Comparison of ENCODE assay signal across 8 mouse cellular contexts in the genomic region with DNA sequence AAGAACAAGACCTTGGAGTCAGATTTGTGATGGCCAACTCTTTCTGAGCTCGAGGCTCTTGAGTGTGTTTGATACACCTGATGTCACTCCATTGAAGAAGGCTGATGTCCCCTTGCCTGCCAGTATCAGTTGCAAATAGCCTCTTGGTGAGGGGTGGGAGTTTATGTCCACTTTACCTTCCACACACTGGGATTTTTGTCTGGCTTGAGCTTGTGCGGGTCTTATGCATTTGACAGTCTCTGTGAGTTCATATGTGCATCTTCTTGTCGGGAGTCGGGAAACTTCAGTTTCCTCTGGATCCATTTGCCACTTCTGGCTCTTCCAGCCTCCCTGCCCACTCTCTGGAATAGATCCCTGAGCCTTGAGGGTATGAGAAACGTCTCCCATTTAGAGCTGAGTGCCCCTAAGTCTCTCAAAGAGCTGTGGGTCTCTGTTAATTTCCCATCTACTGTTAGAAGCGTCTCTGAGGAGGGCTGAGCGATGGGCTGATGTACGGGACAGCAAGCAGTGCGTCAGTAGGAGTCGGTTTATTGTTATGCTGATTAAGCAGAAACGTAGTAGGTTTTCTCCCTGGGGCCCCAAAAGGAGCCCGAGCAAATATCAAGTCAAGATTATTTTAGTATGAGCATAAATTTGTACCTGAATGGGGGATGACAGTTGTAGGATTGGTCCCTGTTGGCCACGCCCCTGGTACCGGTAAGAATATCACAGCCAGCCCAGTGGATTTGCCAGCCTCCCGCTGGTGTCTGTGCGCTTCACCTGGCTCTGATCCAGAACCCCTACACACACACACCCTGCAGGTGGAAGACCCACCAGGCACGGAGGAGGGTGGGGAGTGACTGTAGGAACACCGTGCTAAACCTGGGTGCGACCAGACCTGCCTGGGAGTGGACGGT. TPM values are rescaled to one million over a fixed set of nuclear protein-coding genes. Genes with fewer than 3 reads are reported as not detected.
DNase-seq lines count a peak whose midpoint lies in the region; ATAC-seq and TF ChIP-seq lines count a peak whose summit lies in the region.

No protein-coding gene starts in this region.

- no peaks in the 10 kb centered on the region for H3K36me3 ChIP-seq in embryonic facial prominence, embryonic 14.5 days (ENCODE audit: control insufficient read depth, insufficient read depth, low read length)
- no peaks in the 10 kb centered on the region for H3K36me3 ChIP-seq in intestine, embryonic 16.5 days (ENCODE audit: control insufficient read depth, insufficient read depth, low read length)
- H3K36me3 ChIP-seq in neural tube, embryonic 15.5 days = no peaks in the 10 kb centered on the region

- H3K4me2 ChIP-seq in embryonic facial prominence, embryonic 14.5 days (ENCODE audit: low read depth, low read length) = peak overlapping the region; percentile 74
- H3K4me2 ChIP-seq in intestine, embryonic 16.5 days (ENCODE audit: low read depth, low read length) = peak overlapping the region; percentile 88
- H3K4me2 ChIP-seq in neural tube, embryonic 15.5 days = peak overlapping the region; percentile 67

- H3K27me3 ChIP-seq in embryonic facial prominence, embryonic 14.5 days (replicated peaks; ENCODE audit: control insufficient read depth, insufficient read depth, low read length) = peaks cover 37% of the 10 kb centered on the region
- no peaks in the 10 kb centered on the region; the same call in 1 of the 2 replicates for H3K27me3 ChIP-seq in intestine, embryonic 16.5 days (replicated peaks; ENCODE audit: control insufficient read depth, insufficient read depth, low read length)
- peaks cover 67% of the 10 kb centered on the region for H3K27me3 ChIP-seq in neural tube, embryonic 15.5 days (replicated peaks)

- no peak for DNase-seq in lung, adult 2 months
- DNase-seq in lung, postnatal 10 days = no peak
- no peak for DNase-seq in embryonic facial prominence, embryonic 14.5 days (ENCODE audit: low spot score)
- no peak for DNase-seq in adrenal gland, postnatal 4 days (ENCODE audit: low spot score in 2 of 2)
- no peak for DNase-seq in yolk sac, embryonic 10.5 days (ENCODE audit: low spot score)
- no peak for DNase-seq in cerebellum, adult 8-10 months

- H3K4me1 ChIP-seq in lung, adult 2 months (ENCODE audit: control insufficient read depth, insufficient read depth, low read length) = peaks cover 9% of the 10 kb centered on the region
- H3K4me1 ChIP-seq in embryonic facial prominence, embryonic 14.5 days (ENCODE audit: control insufficient read depth, insufficient read depth, low read length) = peaks cover 33% of the 10 kb centered on the region
- peaks cover 44% of the 10 kb centered on the region for H3K4me1 ChIP-seq in intestine, embryonic 16.5 days (ENCODE audit: control insufficient read depth, insufficient read depth, low read length)
- peaks cover 37% of the 10 kb centered on the region for H3K4me1 ChIP-seq in neural tube, embryonic 15.5 days

- H3K9ac ChIP-seq in embryonic facial prominence, embryonic 14.5 days (ENCODE audit: low read depth, low read length) = peak overlapping the region; percentile 56
- H3K9ac ChIP-seq in intestine, embryonic 16.5 days (ENCODE audit: low read depth, low read length) = peak overlapping the region; percentile 65
- peak overlapping the region; percentile 34; the same call in 1 of the 2 replicates for H3K9ac ChIP-seq in neural tube, embryonic 15.5 days (replicated peaks)

- H3K27ac ChIP-seq in embryonic facial prominence, embryonic 14.5 days (replicated peaks; ENCODE audit: low read depth, low read length) = no peak overlapping the region
- peak overlapping the region; percentile 76 for H3K27ac ChIP-seq in intestine, embryonic 16.5 days (ENCODE audit: low read length)
- no peak overlapping the region for H3K27ac ChIP-seq in neural tube, embryonic 15.5 days (replicated peaks)

- no peaks in the 10 kb centered on the region for H3K9me3 ChIP-seq in embryonic facial prominence, embryonic 14.5 days (ENCODE audit: control insufficient read depth, low read length)
- no peaks in the 10 kb centered on the region for H3K9me3 ChIP-seq in intestine, embryonic 16.5 days (ENCODE audit: control insufficient read depth, low read length)
- H3K9me3 ChIP-seq in neural tube, embryonic 15.5 days (replicated peaks) = no peaks in the 10 kb centered on the region

- no peak for TF ChIP-seq CTCF in lung, adult 2 months (IDR thresholded peaks at IDR 0.05; ENCODE audit: insufficient read depth, low read length)

- H3K4me3 ChIP-seq in lung, adult 2 months (replicated peaks; ENCODE audit: extremely low read depth, low read depth, low read length) = peak overlapping the region; percentile 80
- peak overlapping the region; percentile 44 for H3K4me3 ChIP-seq in embryonic facial prominence, embryonic 14.5 days (ENCODE audit: low read depth, low read length)
- peak overlapping the region; percentile 48 for H3K4me3 ChIP-seq in intestine, embryonic 16.5 days (ENCODE audit: low read length)
- H3K4me3 ChIP-seq in neural tube, embryonic 15.5 days (replicated peaks) = peak overlapping the region; percentile 35

- TF ChIP-seq POLR2A in lung, adult 2 months (IDR thresholded peaks at IDR 0.05; ENCODE audit: borderline replicate concordance, extremely low read depth, low read depth, low read length) = no peak

- ATAC-seq in embryonic facial prominence, embryonic 14.5 days (ENCODE audit: low read depth) = no peak
- no peak for ATAC-seq in intestine, embryonic 16.5 days
- peak; percentile 18; the same call in 1 of the 2 replicates for ATAC-seq in neural tube, embryonic 15.5 days (ENCODE audit: low FRiP score)

- WGBS in lung, adult 2 months = 10% methylated on average over 20 of the region's 20 CpGs
- 4% methylated on average over 20 of the region's 20 CpGs for WGBS in embryonic facial prominence, embryonic 14.5 days
- 6% methylated on average over 20 of the region's 20 CpGs for WGBS in intestine, embryonic 16.5 days
- 3% methylated on average over 20 of the region's 20 CpGs for WGBS in neural tube, embryonic 15.5 days

RNA-seq across cellular contexts. Expression of a gene that starts 0.6 kb away (rescaled TPM):
- polyA plus RNA-seq in lung, adult 2 months (2012; rRNA removed) = 11.5 and 15.3 TPM in 2 replicates
- 17.4 and 17.7 TPM in 2 replicates for polyA plus RNA-seq in embryonic facial prominence, embryonic 14.5 days (2014; fragmentation: Nextera tagmentation; extraction: Ambion mirVana)
- 15.0 and 15.1 TPM in 2 replicates for polyA plus RNA-seq in intestine, embryonic 16.5 days (2015; fragmentation: Nextera tagmentation; extraction: Ambion mirVana)
- 1.3 and 3.8 TPM in 2 replicates for polyA plus RNA-seq in neural tube, embryonic 15.5 days (2015; fragmentation: Nextera tagmentation; extraction: Ambion mirVana)
- total RNA-seq in adrenal gland, postnatal 4 days (2021) = 10 to 100 TPM; 37.5 to 39.2 TPM

RNA-seq across cellular contexts. Expression of a gene that starts 25.0 kb away (rescaled TPM):
- 1.9 and 3.7 TPM in 2 replicates for polyA plus RNA-seq in lung, adult 2 months (2012; rRNA removed)
- 5.1 and 5.2 TPM in 2 replicates for polyA plus RNA-seq in embryonic facial prominence, embryonic 14.5 days (2014; fragmentation: Nextera tagmentation; extraction: Ambion mirVana)
- 4.2 and 5.1 TPM in 2 replicates for polyA plus RNA-seq in intestine, embryonic 16.5 days (2015; fragmentation: Nextera tagmentation; extraction: Ambion mirVana)
- 8.9 and 9.0 TPM in 2 replicates for polyA plus RNA-seq in neural tube, embryonic 15.5 days (2015; fragmentation: Nextera tagmentation; extraction: Ambion mirVana)
- total RNA-seq in adrenal gland, postnatal 4 days (2021) = 1 to 10 TPM; 2.5 to 2.7 TPM
